In the genomic region with DNA sequence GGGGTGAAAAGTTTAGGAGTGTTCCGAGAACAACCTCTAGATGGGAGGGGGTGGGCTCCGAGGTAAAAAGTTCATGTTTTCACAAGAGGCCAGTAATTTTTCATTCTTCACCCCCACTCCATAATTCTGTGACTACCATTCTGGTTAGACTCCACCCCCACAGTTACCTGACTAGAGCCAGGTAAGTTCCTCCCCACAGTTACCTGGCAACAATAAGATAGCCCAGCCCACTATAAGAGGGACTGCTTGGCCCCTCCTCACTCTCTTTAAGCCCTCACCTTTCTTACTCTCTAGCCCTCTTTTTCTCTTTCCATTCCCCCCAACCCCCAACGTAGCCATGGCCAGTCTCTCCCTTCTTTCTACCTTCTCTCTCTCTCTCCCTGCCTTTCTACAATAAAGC, we compare ENCODE assay signal across 7 mouse cellular contexts. TPM values are rescaled to one million over a fixed set of nuclear protein-coding genes. Genes with fewer than 3 reads are reported as not detected.
A peak's percentile ranks its signal among the peaks of the same experiment; 100 is the strongest.
DNase-seq lines count a peak whose midpoint lies in the region; ATAC-seq and TF ChIP-seq lines count a peak whose summit lies in the region.
"Not testable (repeated sequence)": the region's sequence is repeated elsewhere in the genome, so short reads cannot be mapped to it uniquely, and the experiment has no call there.

No protein-coding gene starts in this region.

- not testable (repeated sequence) for TF ChIP-seq RAD21 in MEL (IDR thresholded peaks at IDR 0.05; ENCODE audit: low read depth, low read length)

- not testable (repeated sequence) for H3K4me1 ChIP-seq in MEL (ENCODE audit: control insufficient read depth in 1 of 2, insufficient read depth in 2 of 2, low read length in 2 of 2); kidney, embryonic 14.5 days (ENCODE audit: control insufficient read depth, insufficient read depth, low read length); liver, adult 2 months (ENCODE audit: control insufficient read depth, insufficient read depth, low read length); neural tube, embryonic 15.5 days; testis, adult 2 months (ENCODE audit: control insufficient read depth, insufficient read depth, low read length)
- H3K4me1 ChIP-seq in heart, embryonic 13.5 days = peaks cover 16% of the 10 kb centered on the region
- H3K4me1 ChIP-seq in lung, embryonic 15.5 days = peaks cover 10% of the 10 kb centered on the region

- not testable (repeated sequence) for H3K79me2 ChIP-seq in MEL (ENCODE audit: control insufficient read depth, insufficient read depth, low read length, poor library complexity)
- peaks cover 18% of the 10 kb centered on the region for H3K79me2 ChIP-seq in liver, adult 2 months (ENCODE audit: control insufficient read depth, insufficient read depth, low read length)

- not testable (repeated sequence) for H3K9me3 ChIP-seq in MEL (replicated peaks; ENCODE audit: insufficient read depth, low read length); heart, embryonic 13.5 days; kidney, embryonic 14.5 days (ENCODE audit: control insufficient read depth, low read length); lung, embryonic 15.5 days; neural tube, embryonic 15.5 days (replicated peaks)

- not testable (repeated sequence) for TF ChIP-seq CTCF in MEL (IDR thresholded peaks at IDR 0.05 in 2 of 3, conservative IDR thresholded peaks at IDR 0.05 in 1 of 3; ENCODE audit: control insufficient read depth in 1 of 3, insufficient read depth in 1 of 3, low read depth in 2 of 3, low read length in 3 of 3, poor library complexity in 1 of 3, severe bottlenecking in 1 of 3); liver, adult 2 months (IDR thresholded peaks at IDR 0.05; ENCODE audit: low read depth, low read length); testis, adult 2 months (IDR thresholded peaks at IDR 0.05; ENCODE audit: control insufficient read depth, insufficient read depth, insufficient replicate concordance, low read depth, low read length)

- not testable (repeated sequence) for DNase-seq in MEL (ENCODE audit: low read depth, low spot score); liver, adult 2 months (ENCODE audit: extremely low read depth, low read depth, low spot score)

- not testable (repeated sequence) for H3K27me3 ChIP-seq in MEL (ENCODE audit: control insufficient read depth in 1 of 2, insufficient read depth in 2 of 2, low read length in 2 of 2); heart, embryonic 13.5 days (replicated peaks); kidney, embryonic 14.5 days (ENCODE audit: control insufficient read depth, insufficient read depth, low read length); liver, adult 2 months (ENCODE audit: control insufficient read depth, insufficient read depth, low read length); lung, embryonic 15.5 days; neural tube, embryonic 15.5 days (replicated peaks); testis, adult 2 months (ENCODE audit: control insufficient read depth, insufficient read depth, low read length)

- not testable (repeated sequence) for H3K36me3 ChIP-seq in MEL (ENCODE audit: control insufficient read depth in 1 of 2, insufficient read depth in 2 of 2, low read length in 2 of 2); heart, embryonic 13.5 days; kidney, embryonic 14.5 days (ENCODE audit: control insufficient read depth, insufficient read depth, low read length); liver, adult 2 months (ENCODE audit: control insufficient read depth, insufficient read depth, low read length); lung, embryonic 15.5 days; neural tube, embryonic 15.5 days; testis, adult 2 months (ENCODE audit: control insufficient read depth, insufficient read depth, low read length)

- not testable (repeated sequence) for TF ChIP-seq POLR2A in MEL (IDR thresholded peaks at IDR 0.05; ENCODE audit: control insufficient read depth in 1 of 2, insufficient read depth in 1 of 2, low read depth in 1 of 2, low read length in 2 of 2, poor library complexity in 1 of 2); liver, adult 2 months (IDR thresholded peaks at IDR 0.05; ENCODE audit: extremely low read depth, insufficient read depth, low read length); testis, adult 2 months (IDR thresholded peaks at IDR 0.05; ENCODE audit: control insufficient read depth, low read depth, low read length)

- H3K27ac ChIP-seq in MEL (ENCODE audit: control insufficient read depth, low read depth, low read length) = peak overlapping the region; percentile 56; the same call in 1 of the 2 replicates
- H3K27ac ChIP-seq in heart, embryonic 13.5 days (replicated peaks) = peak overlapping the region; percentile 58
- not testable (repeated sequence) for H3K27ac ChIP-seq in kidney, embryonic 14.5 days (ENCODE audit: low read depth, low read length); neural tube, embryonic 15.5 days (replicated peaks); testis, adult 2 months (ENCODE audit: control insufficient read depth, insufficient read depth, low read depth, low read length)
- peak overlapping the region; percentile 44; the same call in 1 of the 2 replicates for H3K27ac ChIP-seq in liver, adult 2 months (replicated peaks; ENCODE audit: insufficient read depth, low read depth, low read length)
- 0 out of 2 replicates have a peak overlapping the region, but pooled peaks have one; percentile 6 for H3K27ac ChIP-seq in lung, embryonic 15.5 days

- H3K4me3 ChIP-seq in MEL (ENCODE audit: control insufficient read depth in 1 of 2, insufficient read depth in 1 of 2, low read depth in 2 of 2, low read length in 2 of 2) = 0 out of 4 replicates have a peak overlapping the region, but pooled peaks of 1 of the 2 experiments have one; percentile 19
- H3K4me3 ChIP-seq in heart, embryonic 13.5 days = 0 out of 2 replicates have a peak overlapping the region, but pooled peaks have one; percentile 4
- not testable (repeated sequence) for H3K4me3 ChIP-seq in kidney, embryonic 14.5 days (ENCODE audit: low read length); liver, adult 2 months (ENCODE audit: insufficient read depth, low read depth, low read length); lung, embryonic 15.5 days; neural tube, embryonic 15.5 days (replicated peaks)
- peak overlapping the region; percentile 60 for H3K4me3 ChIP-seq in testis, adult 2 months (ENCODE audit: control insufficient read depth, low read depth, low read length)

- peak overlapping the region; percentile 27; the same call in 1 of the 2 replicates for H3K4me2 ChIP-seq in heart, embryonic 13.5 days
- H3K4me2 ChIP-seq in kidney, embryonic 14.5 days (replicated peaks; ENCODE audit: low read depth, low read length); neural tube, embryonic 15.5 days: not testable (repeated sequence)
- H3K4me2 ChIP-seq in lung, embryonic 15.5 days = peak overlapping the region; percentile 13

- not testable (repeated sequence) for H3K9ac ChIP-seq in MEL (ENCODE audit: control insufficient read depth, low read depth, low read length, poor library complexity, severe bottlenecking); heart, embryonic 13.5 days; kidney, embryonic 14.5 days (ENCODE audit: low read depth, low read length); liver, adult 2 months (ENCODE audit: low read depth, low read length); lung, embryonic 15.5 days; neural tube, embryonic 15.5 days (replicated peaks)

- WGBS in heart, embryonic 13.5 days = 67% methylated on average over 3 of the region's 3 CpGs
- 61% methylated on average over 2 of the region's 3 CpGs for WGBS in kidney, embryonic 14.5 days
- WGBS in liver, adult 2 months = 47% methylated on average over 2 of the region's 3 CpGs
- WGBS in lung, embryonic 15.5 days = 50% methylated on average over 2 of the region's 3 CpGs
- WGBS in neural tube, embryonic 15.5 days = 84% methylated on average over 3 of the region's 3 CpGs

- not testable (repeated sequence) for ATAC-seq in heart, embryonic 13.5 days (ENCODE audit: extremely low read depth, insufficient number of reproducible peaks, low FRiP score, low TSS enrichment)
- peak; percentile 16; the same call in 1 of the 2 replicates for ATAC-seq in kidney, embryonic 14.5 days (ENCODE audit: low FRiP score, low TSS enrichment)
- peak; percentile 52; the same call in 1 of the 2 replicates for ATAC-seq in lung, embryonic 15.5 days (ENCODE audit: borderline replicate concordance, extremely low read depth, low FRiP score, low TSS enrichment)
- peak; percentile 14; the same call in 1 of the 2 replicates for ATAC-seq in neural tube, embryonic 15.5 days (ENCODE audit: low FRiP score)

- TF ChIP-seq EP300 in MEL (IDR thresholded peaks at IDR 0.05; ENCODE audit: low read depth in 1 of 2, low read length in 2 of 2) = not testable (repeated sequence)

RNA-seq across cellular contexts. Expression of gene Abi1, which starts 25.1 kb away (rescaled TPM):
- total RNA-seq in MEL (2012; rRNA removed) = 31.9 and 41.0 TPM in 2 replicates
- polyA plus RNA-seq in MEL (2012; ENCODE audit: insufficient read depth in 1 of 2, insufficient read length in 2 of 2, low read depth in 1 of 2, low replicate concordance in 2 of 2, missing spikeins in 1 of 2) = 10 to 100 TPM in 1 of 2 experiments, not detected in 1; 69.8 TPM
- 28.7 and 31.5 TPM in 2 replicates for polyA plus RNA-seq in heart, embryonic 13.5 days (2015; fragmentation: Nextera tagmentation; extraction: Ambion mirVana)
- 39.2 and 49.1 TPM in 2 replicates for polyA plus RNA-seq in kidney, embryonic 14.5 days (2014; fragmentation: Nextera tagmentation; extraction: Ambion mirVana)
- 35.6 and 36.0 TPM in 2 replicates for total RNA-seq in liver, adult 2 months (2014; rRNA removed)
- 50.1 and 53.9 TPM in 2 replicates for polyA plus RNA-seq in liver, adult 2 months (2012; rRNA removed)
- polyA plus RNA-seq in lung, embryonic 15.5 days (2015; fragmentation: Nextera tagmentation; extraction: Ambion mirVana) = 47.1 and 50.6 TPM in 2 replicates
- 57.3 and 62.1 TPM in 2 replicates for polyA plus RNA-seq in neural tube, embryonic 15.5 days (2015; fragmentation: Nextera tagmentation; extraction: Ambion mirVana)
- polyA plus RNA-seq in testis, adult 2 months (2012; rRNA removed) = 28.0 and 29.1 TPM in 2 replicates

RNA-seq across cellular contexts. Expression of gene Acbd5, which starts 53.0 kb away (rescaled TPM):
- 6.0 and 6.3 TPM in 2 replicates for total RNA-seq in MEL (2012; rRNA removed)
- polyA plus RNA-seq in MEL (2012; ENCODE audit: insufficient read depth in 1 of 2, insufficient read length in 2 of 2, low read depth in 1 of 2, low replicate concordance in 2 of 2, missing spikeins in 1 of 2) = 1 to 10 TPM in 1 of 2 experiments, not detected in 1; 6.5 TPM
- 24.3 and 26.7 TPM in 2 replicates for polyA plus RNA-seq in heart, embryonic 13.5 days (2015; fragmentation: Nextera tagmentation; extraction: Ambion mirVana)
- 19.7 and 26.0 TPM in 2 replicates for polyA plus RNA-seq in kidney, embryonic 14.5 days (2014; fragmentation: Nextera tagmentation; extraction: Ambion mirVana)
- total RNA-seq in liver, adult 2 months (2014; rRNA removed) = 168 and 189 TPM in 2 replicates
- 23.2 and 24.2 TPM in 2 replicates for polyA plus RNA-seq in liver, adult 2 months (2012; rRNA removed)
- 30.2 and 30.7 TPM in 2 replicates for polyA plus RNA-seq in lung, embryonic 15.5 days (2015; fragmentation: Nextera tagmentation; extraction: Ambion mirVana)
- 69.1 and 80.0 TPM in 2 replicates for polyA plus RNA-seq in neural tube, embryonic 15.5 days (2015; fragmentation: Nextera tagmentation; extraction: Ambion mirVana)
- polyA plus RNA-seq in testis, adult 2 months (2012; rRNA removed) = 7.8 and 10.6 TPM in 2 replicates
